Mouse (Mus musculus): ENCODE results near the gene Olfr281.

DNA sequence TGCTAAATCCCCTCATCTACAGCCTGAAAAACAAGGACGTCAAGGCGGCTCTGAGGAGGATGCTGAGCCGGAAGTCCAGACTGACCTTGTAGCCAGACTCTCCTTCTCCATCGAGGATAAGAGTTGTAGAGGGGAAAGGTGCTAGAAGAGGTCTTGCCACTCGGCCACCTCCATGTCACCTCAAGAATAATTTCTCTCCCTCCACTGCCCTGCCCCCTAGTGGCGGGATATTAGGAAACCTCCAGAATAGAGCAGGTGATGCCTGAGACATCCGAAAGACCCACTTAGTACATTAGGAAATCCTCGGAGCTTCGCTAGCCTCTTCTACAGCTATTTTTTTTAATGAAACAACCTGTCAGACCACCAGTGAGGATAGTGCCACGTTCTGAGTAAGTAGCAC, 23.0 kb downstream of the Olfr281 start:
- TF ChIP-seq POLR2A (IDR thresholded peaks at IDR 0.05; ENCODE audit: insufficient read depth, low read depth, low read length) (no peak), CTCF (IDR thresholded peaks at IDR 0.05; ENCODE audit: insufficient read depth, low read depth, low read length) (no peak; the same call in 1 of the 2 replicates)

Measured in olfactory bulb, adult 2 months (tissue).